Mouse (Mus musculus): Measurements from ENCODE around the gene Lhx2. TPM values are rescaled to one million over a fixed set of nuclear protein-coding genes. Genes with fewer than 3 reads are reported as not detected.

The Lhx2 gene
- polyA plus RNA-seq, 1 experiment = not detected

DNA sequence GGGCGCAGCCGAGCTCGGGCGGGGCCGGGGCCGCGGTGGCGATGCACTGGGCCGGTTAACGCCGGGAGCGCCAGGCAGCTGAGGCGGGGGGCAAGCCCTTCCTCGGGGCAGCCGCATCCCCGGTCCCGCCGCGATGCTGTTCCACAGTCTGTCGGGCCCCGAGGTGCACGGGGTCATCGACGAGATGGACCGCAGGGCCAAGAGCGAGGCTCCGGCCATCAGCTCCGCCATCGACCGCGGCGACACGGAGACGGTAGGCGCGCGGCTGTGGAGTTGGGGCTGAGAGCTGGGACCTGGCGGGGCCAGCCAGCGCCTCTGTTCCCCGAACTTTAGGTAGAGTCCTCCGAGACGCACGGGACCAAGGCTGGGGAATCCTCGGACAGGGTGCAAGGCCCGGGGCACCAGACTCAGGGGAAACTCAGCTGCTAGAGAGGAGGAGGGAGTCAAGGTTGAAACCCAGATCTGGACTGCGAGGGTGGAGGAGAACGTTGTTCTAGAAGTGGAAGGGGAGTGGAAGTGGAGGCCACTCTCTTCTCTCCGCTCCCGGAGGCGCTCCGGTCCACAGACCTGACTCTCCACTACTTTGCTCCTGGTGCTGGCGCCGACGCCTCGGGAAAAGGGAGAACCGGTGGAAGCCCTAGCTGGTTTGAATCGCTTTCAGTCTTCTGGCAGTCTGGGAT lies 12.7 kb downstream of the Lhx2 start:
- H3K27ac ChIP-seq (replicated peaks; ENCODE audit: low read depth, low read length) = no peak overlapping the region
- peaks cover 8% of the 10 kb centered on the region; the same call in 1 of the 2 replicates for H3K4me1 ChIP-seq (ENCODE audit: control insufficient read depth, insufficient read depth, insufficient read length, low read length)
- peak overlapping the region; percentile 48 for H3K4me3 ChIP-seq (ENCODE audit: insufficient read depth, low read depth, low read length)

DNA sequence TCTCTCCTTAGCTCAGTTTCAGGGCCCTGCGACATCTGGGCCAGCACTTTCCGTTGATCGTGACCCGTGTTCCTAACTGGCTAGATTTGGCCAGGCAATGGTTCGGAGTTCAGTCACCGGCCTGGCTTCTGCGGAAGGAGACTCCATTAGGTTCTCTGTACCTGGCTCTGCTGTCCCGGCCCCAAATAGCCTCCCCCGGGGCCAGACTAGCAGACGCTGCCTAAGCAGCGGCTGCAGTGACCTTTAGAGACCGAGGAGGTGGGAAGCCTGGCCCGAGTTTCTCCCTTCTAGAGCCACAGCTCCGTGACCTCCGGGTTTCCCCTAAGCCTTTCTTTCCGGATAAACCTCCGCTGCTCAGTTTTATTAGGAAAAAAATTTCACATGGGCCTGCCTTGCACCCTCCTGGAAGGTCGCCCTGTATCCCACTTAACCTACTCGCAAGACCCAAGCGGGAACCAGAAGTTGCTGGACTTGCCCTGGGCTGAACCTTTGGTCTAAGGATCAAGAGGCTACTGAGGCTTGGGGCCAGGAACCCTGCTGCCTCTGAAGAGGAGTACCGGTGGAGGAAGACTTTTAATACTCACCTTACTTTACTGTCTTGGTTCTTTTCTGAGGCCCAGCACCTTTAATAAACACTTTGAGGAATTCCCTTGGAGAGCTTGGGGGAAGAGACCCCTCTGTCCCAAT lies 13.4 kb downstream of the Lhx2 start:
- H3K4me3 ChIP-seq (ENCODE audit: insufficient read depth, low read depth, low read length) = peak overlapping the region; percentile 48

DNA sequence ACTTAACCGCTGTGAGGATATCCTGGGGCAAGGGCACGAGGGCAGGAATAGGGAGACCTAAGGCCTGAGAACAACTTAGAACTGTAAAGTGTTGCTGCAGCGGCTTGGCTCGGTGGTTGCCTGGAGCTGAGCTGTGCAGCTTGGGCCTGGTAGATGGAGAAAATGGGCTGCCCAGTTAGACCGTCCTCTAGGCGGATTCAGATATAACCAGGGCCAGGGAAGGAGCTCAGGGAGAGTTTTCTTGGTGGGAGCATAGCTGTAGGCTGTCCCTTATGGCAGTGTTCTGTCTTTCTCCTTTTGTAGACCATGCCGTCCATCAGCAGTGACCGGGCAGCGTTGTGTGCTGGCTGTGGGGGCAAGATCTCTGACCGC lies 13.9 kb downstream of the Lhx2 start:
- H3K27ac ChIP-seq (replicated peaks; ENCODE audit: low read depth, low read length) = no peak overlapping the region
- H3K4me1 ChIP-seq (ENCODE audit: control insufficient read depth, insufficient read depth, insufficient read length, low read length) = peaks cover 8% of the 10 kb centered on the region; the same call in 1 of the 2 replicates
- H3K4me3 ChIP-seq (ENCODE audit: insufficient read depth, low read depth, low read length) = no peak overlapping the region

More for the DNA sequence above, 13.4 kb downstream of the Lhx2 start:
- peaks cover 8% of the 10 kb centered on the region; the same call in 1 of the 2 replicates for H3K4me1 ChIP-seq (ENCODE audit: control insufficient read depth, insufficient read depth, insufficient read length, low read length)
- no peak overlapping the region for H3K27ac ChIP-seq (replicated peaks; ENCODE audit: low read depth, low read length)

DNA sequence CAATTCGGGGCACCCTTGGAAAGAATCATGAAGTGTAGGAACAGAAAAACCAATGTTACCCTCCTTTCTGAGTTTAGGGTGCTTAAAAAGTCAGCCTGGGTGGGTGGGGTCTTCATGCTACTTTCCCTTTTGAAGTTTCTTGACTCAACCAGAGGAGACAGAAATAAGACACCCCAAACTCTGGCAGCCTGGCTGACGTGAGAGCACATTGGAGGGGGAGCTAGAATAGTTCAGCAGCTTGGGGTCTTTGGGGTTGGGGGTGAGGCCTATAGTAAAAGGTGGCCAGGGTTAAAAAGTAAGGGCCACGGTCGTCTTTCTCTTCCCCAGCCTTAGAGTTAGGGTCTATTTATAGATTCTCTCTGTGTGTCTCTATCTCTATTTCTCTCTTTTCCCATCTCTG lies 14.6 kb downstream of the Lhx2 start:
- no peak overlapping the region for H3K4me3 ChIP-seq (ENCODE audit: insufficient read depth, low read depth, low read length)
- H3K27ac ChIP-seq (replicated peaks; ENCODE audit: low read depth, low read length) = no peak overlapping the region
- H3K4me1 ChIP-seq (ENCODE audit: control insufficient read depth, insufficient read depth, insufficient read length, low read length) = peaks cover 8% of the 10 kb centered on the region; the same call in 1 of the 2 replicates

DNA sequence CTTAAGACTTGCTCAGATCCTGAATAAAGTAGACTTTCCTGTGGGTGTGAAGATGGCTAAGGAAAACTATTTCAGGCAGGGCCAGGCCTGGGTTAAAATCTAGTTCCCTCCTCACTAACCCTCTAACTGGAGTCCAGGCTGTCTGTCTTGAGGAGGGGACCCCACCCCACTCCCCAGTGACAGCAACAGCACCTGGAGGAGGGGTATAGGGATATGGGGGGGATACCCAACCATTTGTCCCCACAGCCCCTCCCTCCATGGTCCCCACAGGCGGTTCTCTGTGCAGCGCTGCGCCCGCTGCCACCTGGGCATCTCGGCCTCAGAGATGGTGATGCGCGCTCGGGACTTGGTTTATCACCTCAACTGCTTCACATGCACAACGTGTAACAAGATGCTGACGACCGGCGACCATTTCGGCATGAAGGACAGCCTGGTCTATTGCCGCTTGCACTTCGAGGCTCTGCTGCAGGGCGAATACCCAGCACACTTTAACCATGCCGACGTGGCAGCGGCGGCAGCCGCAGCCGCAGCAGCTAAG lies 15.2 kb downstream of the Lhx2 start:
- H3K27ac ChIP-seq (replicated peaks; ENCODE audit: low read depth, low read length) = no peak overlapping the region
- H3K4me3 ChIP-seq (ENCODE audit: insufficient read depth, low read depth, low read length) = no peak overlapping the region
- H3K4me1 ChIP-seq (ENCODE audit: control insufficient read depth, insufficient read depth, insufficient read length, low read length) = peaks cover 8% of the 10 kb centered on the region; the same call in 1 of the 2 replicates

DNA sequence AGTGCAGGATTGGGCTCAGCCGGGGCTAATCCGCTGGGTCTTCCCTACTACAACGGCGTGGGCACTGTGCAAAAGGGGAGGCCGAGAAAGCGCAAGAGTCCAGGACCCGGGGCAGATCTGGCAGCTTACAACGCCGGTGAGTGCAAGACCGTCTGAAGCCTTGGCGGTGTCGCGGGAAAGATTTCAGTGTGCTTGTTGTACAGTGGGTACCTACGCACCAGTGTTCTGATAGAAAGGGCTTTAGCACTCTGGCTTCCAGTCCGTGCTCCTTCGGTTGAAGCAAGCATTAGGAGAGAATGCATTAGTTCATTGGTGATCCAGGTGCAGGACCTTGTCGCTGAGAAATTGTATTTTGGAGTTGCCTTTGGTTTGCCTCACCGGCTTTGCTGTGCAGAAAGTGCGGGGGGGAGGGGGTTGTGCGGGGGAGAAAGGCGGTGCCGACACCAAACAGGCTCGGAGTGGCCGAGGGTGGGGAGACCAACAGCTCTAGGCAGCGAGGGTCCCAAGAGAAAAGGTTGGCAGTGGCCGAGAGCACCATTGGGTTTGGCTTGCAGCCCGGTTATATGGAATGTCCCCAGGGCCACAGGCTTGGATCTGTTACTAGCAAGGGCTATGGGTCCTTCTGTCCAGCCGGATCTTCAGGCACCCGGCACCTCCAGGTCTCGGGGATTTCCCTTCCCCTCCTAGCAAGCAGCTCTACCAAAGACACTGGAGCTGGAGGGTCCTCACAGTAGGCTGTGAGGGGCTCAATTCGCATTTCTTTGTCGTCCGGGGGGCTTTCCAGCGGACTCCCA lies 15.8 kb downstream of the Lhx2 start:
- Histone ChIP-seq H3K27ac (replicated peaks; ENCODE audit: low read depth, low read length) (no peak overlapping the region), H3K4me3 (ENCODE audit: insufficient read depth, low read depth, low read length) (no peak overlapping the region), H3K4me1 (ENCODE audit: control insufficient read depth, insufficient read depth, insufficient read length, low read length) (peaks cover 8% of the 10 kb centered on the region; the same call in 1 of the 2 replicates)

DNA sequence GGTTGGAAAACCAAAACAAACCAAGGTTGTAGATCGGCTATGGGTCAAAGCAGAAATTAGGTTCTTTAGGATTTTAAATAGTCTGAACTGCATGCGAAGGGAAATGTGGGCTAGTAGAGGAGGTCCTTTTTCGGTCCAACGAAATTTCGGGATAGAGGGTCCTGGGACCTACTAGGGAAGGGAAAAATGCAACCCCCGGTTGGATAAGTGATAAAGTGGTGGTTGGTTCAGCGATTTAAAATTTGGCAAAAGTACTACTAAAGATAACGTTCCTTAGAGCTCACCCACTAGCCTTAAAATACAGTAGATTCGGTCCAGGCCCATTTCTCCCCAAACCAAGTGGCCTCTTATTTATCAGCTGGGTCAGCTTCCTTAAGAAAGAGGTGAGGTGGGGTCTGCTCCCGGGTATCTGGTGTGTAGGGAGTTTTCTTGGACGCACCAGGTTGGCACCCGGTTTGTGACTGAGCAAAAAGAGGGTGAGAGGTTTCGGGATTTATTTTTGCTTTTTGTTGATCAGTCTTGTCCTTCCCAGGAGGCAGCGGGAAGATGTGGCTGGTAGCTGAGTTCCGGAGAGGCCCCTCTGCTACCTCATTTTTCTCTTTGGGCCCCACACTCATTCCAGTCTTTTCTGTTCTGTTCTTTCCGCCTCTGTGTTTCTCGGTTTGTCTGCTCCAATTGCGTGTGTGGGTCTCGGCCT lies 16.8 kb downstream of the Lhx2 start:
- Histone ChIP-seq H3K4me1 (ENCODE audit: control insufficient read depth, insufficient read depth, insufficient read length, low read length) (peaks cover 8% of the 10 kb centered on the region; the same call in 1 of the 2 replicates), H3K27ac (replicated peaks; ENCODE audit: low read depth, low read length) (no peak overlapping the region), H3K4me3 (ENCODE audit: insufficient read depth, low read depth, low read length) (no peak overlapping the region)

DNA sequence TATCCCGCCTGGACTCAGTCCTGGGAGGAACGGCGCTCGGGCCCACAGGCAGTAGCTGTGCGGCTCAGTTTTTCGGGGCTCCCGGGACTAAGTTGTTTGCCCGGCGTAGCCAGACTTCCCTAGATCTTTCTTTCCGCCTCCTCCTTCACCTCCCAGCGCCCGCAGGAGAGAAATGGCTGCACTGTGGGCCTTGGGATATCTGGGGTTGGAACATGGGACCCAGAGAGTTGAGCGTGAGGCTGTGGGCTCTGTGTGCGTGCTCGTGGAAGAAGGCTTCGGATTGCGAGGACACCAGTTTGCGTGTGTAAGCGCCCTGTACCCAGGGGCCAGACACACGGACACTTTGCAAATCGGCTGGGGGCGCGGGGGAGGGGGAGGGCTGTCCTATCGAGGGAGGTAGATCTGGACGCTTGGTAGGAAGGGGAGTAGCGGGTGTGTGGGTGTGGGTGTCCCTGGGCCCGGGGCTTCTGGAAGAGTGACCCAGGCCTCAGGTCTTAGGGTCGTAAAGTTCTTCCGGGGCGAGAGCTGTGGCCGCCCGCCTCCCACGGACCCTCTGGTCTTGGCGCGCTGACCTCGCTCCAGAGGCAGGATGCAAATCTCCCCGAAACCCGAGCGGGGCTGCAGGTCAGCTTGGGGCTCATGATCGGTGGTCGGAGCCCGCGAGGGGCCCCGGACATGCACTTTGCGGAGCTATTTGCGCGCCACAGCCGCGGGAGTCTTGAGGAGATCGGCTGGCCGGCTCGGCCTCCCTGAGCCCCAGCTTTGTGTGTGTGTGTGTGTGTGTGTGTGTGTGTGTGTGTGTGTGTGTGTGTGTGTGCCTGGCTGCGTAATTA lies 17.6 kb downstream of the Lhx2 start:
- Histone ChIP-seq H3K4me3 (ENCODE audit: insufficient read depth, low read depth, low read length) (no peak overlapping the region), H3K27ac (replicated peaks; ENCODE audit: low read depth, low read length) (no peak overlapping the region), H3K4me1 (ENCODE audit: control insufficient read depth, insufficient read depth, insufficient read length, low read length) (peaks cover 8% of the 10 kb centered on the region; the same call in 1 of the 2 replicates)

DNA sequence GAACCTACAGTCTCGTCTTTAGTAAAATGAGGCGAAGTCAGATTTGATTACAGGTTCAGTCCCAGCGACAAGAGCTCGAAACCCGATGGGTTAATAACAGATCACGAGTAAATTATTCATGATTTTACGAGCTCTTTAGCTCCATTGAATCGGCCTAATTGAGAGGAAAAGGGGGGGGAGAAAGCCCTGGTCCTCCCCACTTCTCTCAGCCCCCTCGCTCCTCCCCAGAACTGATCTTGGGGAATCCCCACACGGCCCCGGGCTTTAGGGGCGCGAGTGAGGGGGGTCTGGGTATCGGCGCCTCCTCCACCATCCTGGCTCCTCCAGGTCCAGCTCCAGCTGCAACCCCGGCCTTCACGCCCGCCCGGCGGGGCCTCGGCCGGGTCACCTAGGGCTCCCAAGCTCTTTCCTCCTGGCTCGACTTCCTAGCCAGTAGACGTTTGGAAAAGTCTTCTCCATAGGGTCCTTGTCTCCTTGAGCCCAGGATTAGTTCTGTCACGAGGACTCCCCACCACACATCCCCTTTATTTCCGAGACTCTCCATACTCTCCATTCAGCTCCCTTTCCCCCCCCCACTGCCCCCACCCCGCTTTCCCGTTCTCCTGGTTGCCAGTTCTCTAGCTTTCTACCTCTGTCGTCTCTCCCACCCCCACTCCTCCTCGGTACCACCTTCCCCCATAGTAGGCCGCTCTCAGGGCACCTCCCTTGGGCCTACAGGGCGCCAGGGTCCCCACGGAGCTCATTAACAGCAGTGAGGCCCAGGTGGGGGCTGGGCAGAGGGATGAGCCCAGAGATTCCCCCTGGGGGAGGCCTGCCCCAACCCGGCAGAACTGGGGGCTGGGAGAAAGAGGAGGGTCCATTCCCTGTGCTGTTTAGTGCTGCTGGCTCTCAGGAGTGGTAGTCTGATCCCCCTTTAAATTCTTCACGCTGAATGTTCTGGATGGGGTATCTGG lies 18.5 kb downstream of the Lhx2 start:
- peaks cover 4% of the 10 kb centered on the region; the same call in 1 of the 2 replicates for H3K4me1 ChIP-seq (ENCODE audit: control insufficient read depth, insufficient read depth, insufficient read length, low read length)
- no peak overlapping the region for H3K4me3 ChIP-seq (ENCODE audit: insufficient read depth, low read depth, low read length)
- H3K27ac ChIP-seq (replicated peaks; ENCODE audit: low read depth, low read length) = no peak overlapping the region

DNA sequence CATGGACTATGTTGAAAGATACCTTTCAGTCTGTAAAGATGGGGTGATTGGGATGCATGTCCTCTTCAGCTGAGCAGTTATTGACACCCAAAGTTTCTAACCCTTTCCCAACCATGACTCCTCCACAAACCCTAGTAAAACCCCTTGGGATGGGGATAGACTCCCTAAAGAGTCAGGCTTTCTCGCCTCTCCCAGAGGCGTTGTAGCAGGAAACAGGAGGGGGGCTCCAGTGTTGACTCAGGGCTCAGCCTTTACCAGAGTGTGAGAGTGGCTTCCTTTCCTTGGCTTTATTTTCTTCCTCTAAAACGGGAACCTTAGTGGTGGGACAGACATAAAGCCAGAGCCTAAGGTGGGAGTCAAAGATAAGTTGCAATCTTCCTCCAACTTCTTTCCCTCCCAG lies 19.5 kb downstream of the Lhx2 start:
- Histone ChIP-seq H3K4me3 (ENCODE audit: insufficient read depth, low read depth, low read length) (no peak overlapping the region), H3K4me1 (ENCODE audit: control insufficient read depth, insufficient read depth, insufficient read length, low read length) (peaks cover 4% of the 10 kb centered on the region; the same call in 1 of the 2 replicates), H3K27ac (replicated peaks; ENCODE audit: low read depth, low read length) (no peak overlapping the region)

DNA sequence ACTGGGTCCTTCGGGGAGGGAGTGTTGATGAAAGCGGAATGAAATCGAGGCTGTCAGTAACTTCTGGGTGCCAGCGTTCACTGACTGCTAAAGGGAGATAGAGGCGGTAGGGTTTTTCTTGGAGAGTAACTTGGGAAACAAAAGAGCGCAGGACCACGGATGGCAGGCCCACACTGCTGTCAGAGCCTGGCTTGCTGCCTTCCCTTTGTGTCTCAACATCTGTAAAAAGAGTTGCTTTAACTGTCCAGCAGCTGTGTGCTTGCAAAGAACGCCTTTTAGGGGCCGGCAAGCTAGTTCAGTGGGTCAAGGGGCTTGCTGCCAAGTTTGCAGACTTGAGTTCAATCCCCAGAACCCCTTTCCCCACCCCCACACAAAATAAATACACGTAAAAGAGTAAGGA lies 20.1 kb downstream of the Lhx2 start:
- Histone ChIP-seq H3K27ac (replicated peaks; ENCODE audit: low read depth, low read length) (no peak overlapping the region), H3K4me3 (ENCODE audit: insufficient read depth, low read depth, low read length) (no peak overlapping the region), H3K4me1 (ENCODE audit: control insufficient read depth, insufficient read depth, insufficient read length, low read length) (peaks cover 4% of the 10 kb centered on the region; the same call in 1 of the 2 replicates)

DNA sequence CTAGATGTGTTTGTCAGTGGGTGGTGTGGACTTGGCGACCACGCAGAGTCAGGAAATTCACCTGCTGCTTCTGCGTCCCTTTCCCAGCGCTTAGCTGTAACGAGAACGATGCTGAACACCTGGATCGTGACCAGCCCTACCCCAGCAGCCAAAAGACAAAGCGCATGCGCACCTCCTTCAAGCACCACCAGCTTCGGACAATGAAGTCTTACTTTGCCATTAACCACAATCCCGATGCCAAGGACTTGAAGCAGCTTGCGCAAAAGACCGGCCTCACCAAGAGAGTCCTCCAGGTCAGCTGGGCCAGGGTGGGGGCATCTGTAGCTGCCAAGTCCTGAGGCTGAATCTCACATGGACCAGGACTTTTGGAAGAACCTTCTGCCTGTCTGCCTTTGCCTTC lies 20.7 kb downstream of the Lhx2 start:
- no peak overlapping the region for H3K4me3 ChIP-seq (ENCODE audit: insufficient read depth, low read depth, low read length)

DNA sequence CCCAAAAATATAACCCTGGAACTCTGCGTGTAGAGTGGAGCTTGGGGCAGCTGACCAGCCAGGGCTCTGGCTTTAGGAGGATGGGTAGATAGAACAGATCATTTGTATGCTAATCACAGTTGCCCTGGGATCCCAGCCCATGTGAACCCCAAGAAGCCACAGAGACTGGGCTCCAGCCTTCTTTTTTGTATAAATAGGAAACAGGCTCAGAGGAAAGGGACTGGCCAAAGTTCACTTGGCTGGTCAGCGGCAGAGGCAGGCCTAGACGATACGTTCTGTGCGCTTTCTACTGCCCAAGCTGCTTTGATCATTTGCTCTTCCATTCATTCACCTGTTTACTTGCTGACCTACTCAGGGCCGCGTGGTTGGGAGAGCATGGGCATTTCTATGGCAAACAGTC lies 27.1 kb downstream of the Lhx2 start:
- no peaks in the 10 kb centered on the region; the same call in 1 of the 2 replicates for H3K4me1 ChIP-seq (ENCODE audit: control insufficient read depth, insufficient read depth, insufficient read length, low read length)
- no peak overlapping the region for H3K27ac ChIP-seq (replicated peaks; ENCODE audit: low read depth, low read length)
- no peak overlapping the region for H3K4me3 ChIP-seq (ENCODE audit: insufficient read depth, low read depth, low read length)

More for the DNA sequence above, 20.7 kb downstream of the Lhx2 start:
- Histone ChIP-seq H3K27ac (replicated peaks; ENCODE audit: low read depth, low read length) (no peak overlapping the region), H3K4me1 (ENCODE audit: control insufficient read depth, insufficient read depth, insufficient read length, low read length) (0 out of 2 replicates have a peak, but pooled peaks cover 4% of the 10 kb centered on the region)
